11 mouse cellular contexts compared by ENCODE assay signal in the genomic region with DNA sequence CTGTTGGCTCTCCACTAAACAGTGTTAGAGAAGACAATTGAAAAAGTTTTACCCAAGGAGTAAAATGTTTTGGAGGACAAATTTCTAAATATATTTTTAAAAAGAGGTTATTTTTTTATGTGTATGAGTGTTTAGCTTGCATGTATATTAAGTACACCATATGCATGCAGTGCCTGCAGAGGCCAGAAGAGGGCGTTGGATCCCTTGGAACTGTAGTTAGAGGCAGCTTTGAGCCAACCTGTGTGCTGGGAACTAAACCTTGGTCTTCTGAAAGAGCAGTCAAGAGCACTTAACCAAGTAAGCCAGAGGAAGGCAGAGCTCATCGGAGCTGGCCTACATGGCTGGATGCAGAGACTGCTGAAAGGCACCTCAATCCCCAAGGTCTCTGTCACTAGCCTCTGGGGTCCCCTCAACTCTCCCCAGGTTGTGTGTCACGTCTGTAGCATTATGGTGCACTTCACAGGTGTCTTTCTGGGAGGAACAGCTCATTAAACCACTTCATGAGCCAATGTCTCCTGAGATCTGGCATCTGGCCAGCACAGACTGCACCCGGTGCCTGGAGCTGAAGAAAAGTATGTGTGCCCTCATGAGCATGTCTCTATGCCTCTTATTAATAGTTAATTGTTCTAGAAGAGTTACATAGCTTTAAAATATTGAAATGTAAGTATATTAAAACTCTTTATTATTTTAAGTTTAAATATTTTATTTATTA.
A peak's percentile ranks its signal among the peaks of the same experiment; 100 is the strongest.
DNase-seq lines count a peak whose midpoint lies in the region; ATAC-seq and TF ChIP-seq lines count a peak whose summit lies in the region.
"Had no signal": no experiment of that assay in that cellular context is flagged by ENCODE, and none has a peak within 500 bp of the region (broad histone marks: within the 10 kb centered on the region; RNA-seq: fewer than 3 reads in every experiment).

No protein-coding gene starts in this region.

- DNase-seq in forebrain, embryonic 14.5 days (ENCODE audit: low spot score): peak; percentile 60
- no peak for DNase-seq in forebrain, embryonic 10.5 days (ENCODE audit: extremely low spot score, low spot score)
- DNase-seq in liver, embryonic 14.5 days (ENCODE audit: low read depth in 3 of 3, low spot score in 3 of 3): no peak
- DNase-seq in liver, embryonic 11.5 days (ENCODE audit: low spot score): no peak
- peak; percentile 63 for DNase-seq in ZHBTc4 (ENCODE audit: low read depth, low spot score)
- DNase-seq in urinary bladder, postnatal 36 days (ENCODE audit: low spot score in 2 of 2): no peak
- DNase-seq: right cerebral cortex, postnatal 25 days had no signal

- H3K4me1 ChIP-seq in forebrain, embryonic 14.5 days (ENCODE audit: control insufficient read depth, insufficient read depth, low read length): no peaks in the 10 kb centered on the region
- H3K4me1 ChIP-seq in forebrain, embryonic 10.5 days: peaks cover 17% of the 10 kb centered on the region
- H3K4me1 ChIP-seq in liver, embryonic 14.5 days (replicated peaks; ENCODE audit: control insufficient read depth in 2 of 2, insufficient read depth in 2 of 2, low read length in 1 of 2): no peaks in the 10 kb centered on the region
- no peaks in the 10 kb centered on the region for H3K4me1 ChIP-seq in liver, embryonic 11.5 days (replicated peaks; ENCODE audit: control insufficient read depth, insufficient read depth, low read length)
- no peaks in the 10 kb centered on the region for H3K4me1 ChIP-seq in ES-Bruce4 (ENCODE audit: control insufficient read depth, insufficient read depth, low read length)
- H3K4me1 ChIP-seq: embryonic facial prominence, embryonic 15.5 days; neural tube, embryonic 15.5 days had no signal

- TF ChIP-seq POLR2A in ES-Bruce4 (IDR thresholded peaks at IDR 0.05; ENCODE audit: insufficient read depth, low read length): no peak

- no peak overlapping the region for H3K4me2 ChIP-seq in forebrain, embryonic 14.5 days (ENCODE audit: low read length)
- H3K4me2 ChIP-seq in liver, embryonic 14.5 days (ENCODE audit: low read depth): no peak overlapping the region
- H3K4me2 ChIP-seq in liver, embryonic 11.5 days: no peak overlapping the region
- H3K4me2 ChIP-seq: embryonic facial prominence, embryonic 15.5 days; neural tube, embryonic 15.5 days had no signal

- no peaks in the 10 kb centered on the region for H3K9me3 ChIP-seq in forebrain, embryonic 14.5 days (replicated peaks; ENCODE audit: control insufficient read depth, low read length)
- no peaks in the 10 kb centered on the region for H3K9me3 ChIP-seq in forebrain, embryonic 10.5 days
- no peaks in the 10 kb centered on the region for H3K9me3 ChIP-seq in liver, embryonic 14.5 days (ENCODE audit: control insufficient read depth, low read length)
- no peaks in the 10 kb centered on the region for H3K9me3 ChIP-seq in liver, embryonic 11.5 days (ENCODE audit: control insufficient read depth, low read length)
- H3K9me3 ChIP-seq in ES-Bruce4 (replicated peaks; ENCODE audit: control insufficient read depth, insufficient read depth, low read length, poor library complexity, severe bottlenecking): no peaks in the 10 kb centered on the region
- H3K9me3 ChIP-seq: embryonic facial prominence, embryonic 15.5 days; neural tube, embryonic 15.5 days had no signal

- H3K36me3 ChIP-seq in forebrain, embryonic 14.5 days (ENCODE audit: control insufficient read depth, insufficient read depth, low read length): no peaks in the 10 kb centered on the region
- no peaks in the 10 kb centered on the region for H3K36me3 ChIP-seq in forebrain, embryonic 10.5 days (replicated peaks)
- no peaks in the 10 kb centered on the region for H3K36me3 ChIP-seq in liver, embryonic 14.5 days (replicated peaks; ENCODE audit: control insufficient read depth, insufficient read depth, low read depth)
- no peaks in the 10 kb centered on the region for H3K36me3 ChIP-seq in liver, embryonic 11.5 days (ENCODE audit: control insufficient read depth, insufficient read depth, low read length)
- no peaks in the 10 kb centered on the region for H3K36me3 ChIP-seq in ES-Bruce4 (ENCODE audit: control insufficient read depth, insufficient read depth, low read length, poor library complexity, severe bottlenecking)
- H3K36me3 ChIP-seq: embryonic facial prominence, embryonic 15.5 days; neural tube, embryonic 15.5 days had no signal

- TF ChIP-seq EP300 in liver, embryonic 14.5 days (IDR thresholded peaks at IDR 0.05; ENCODE audit: low read depth): no peak
- TF ChIP-seq EP300 in ES-Bruce4 (IDR thresholded peaks at IDR 0.05; ENCODE audit: insufficient read depth, low read depth, low read length): no peak

- no peaks in the 10 kb centered on the region for H3K27me3 ChIP-seq in forebrain, embryonic 14.5 days (replicated peaks; ENCODE audit: control insufficient read depth, insufficient read depth, low read length)
- no peaks in the 10 kb centered on the region for H3K27me3 ChIP-seq in forebrain, embryonic 10.5 days (ENCODE audit: poor library complexity, severe bottlenecking)
- H3K27me3 ChIP-seq in liver, embryonic 14.5 days (ENCODE audit: control insufficient read depth, insufficient read depth, low read length): no peaks in the 10 kb centered on the region
- H3K27me3 ChIP-seq in liver, embryonic 11.5 days (replicated peaks; ENCODE audit: control insufficient read depth, insufficient read depth, low read length): no peaks in the 10 kb centered on the region
- no peaks in the 10 kb centered on the region for H3K27me3 ChIP-seq in ES-Bruce4 (ENCODE audit: control insufficient read depth, insufficient read depth, low read length, poor library complexity, severe bottlenecking)
- H3K27me3 ChIP-seq: embryonic facial prominence, embryonic 15.5 days; neural tube, embryonic 15.5 days had no signal

- no peak for ATAC-seq in forebrain, embryonic 14.5 days
- ATAC-seq in liver, embryonic 14.5 days (ENCODE audit: insufficient read depth): no peak
- ATAC-seq in liver, embryonic 11.5 days (replicated peaks; ENCODE audit: low FRiP score): no peak

- 43% methylated on average over 4 of the region's 4 CpGs for WGBS in forebrain, embryonic 14.5 days
- 68% methylated on average over 4 of the region's 4 CpGs for WGBS in forebrain, embryonic 10.5 days
- 43% methylated on average over 4 of the region's 4 CpGs for WGBS in liver, embryonic 14.5 days (ENCODE audit: insufficient replicate concordance)
- 55% methylated on average over 4 of the region's 4 CpGs for WGBS in liver, embryonic 11.5 days

- no peak overlapping the region for H3K4me3 ChIP-seq in forebrain, embryonic 14.5 days (ENCODE audit: low read depth, low read length)
- H3K4me3 ChIP-seq in forebrain, embryonic 10.5 days: no peak overlapping the region
- no peak overlapping the region for H3K4me3 ChIP-seq in liver, embryonic 14.5 days (ENCODE audit: insufficient read depth in 1 of 2, low read depth in 2 of 2, low read length in 2 of 2)
- no peak overlapping the region for H3K4me3 ChIP-seq in liver, embryonic 11.5 days (ENCODE audit: low read depth, low read length)
- no peak overlapping the region for H3K4me3 ChIP-seq in ES-Bruce4 (ENCODE audit: low read depth, low read length)
- H3K4me3 ChIP-seq: embryonic facial prominence, embryonic 15.5 days; megakaryocyte, embryonic 14.5 days; neural tube, embryonic 15.5 days had no signal

- no peak overlapping the region for H3K27ac ChIP-seq in forebrain, embryonic 14.5 days (ENCODE audit: low read depth, low read length)
- no peak overlapping the region for H3K27ac ChIP-seq in forebrain, embryonic 10.5 days
- no peak overlapping the region for H3K27ac ChIP-seq in liver, embryonic 14.5 days
- no peak overlapping the region for H3K27ac ChIP-seq in liver, embryonic 11.5 days (ENCODE audit: low read depth, low read length)
- no peak overlapping the region for H3K27ac ChIP-seq in ES-Bruce4 (ENCODE audit: insufficient read depth, low read length)
- H3K27ac ChIP-seq: embryonic facial prominence, embryonic 15.5 days; neural tube, embryonic 15.5 days had no signal

- peak; percentile 45 for TF ChIP-seq CTCF in liver, embryonic 14.5 days (IDR thresholded peaks at IDR 0.05; ENCODE audit: low read depth)
- TF ChIP-seq CTCF in ES-Bruce4 (IDR thresholded peaks at IDR 0.05; ENCODE audit: low read depth, low read length): peak; percentile 33

- H3K9ac ChIP-seq in forebrain, embryonic 14.5 days (ENCODE audit: low read length): no peak overlapping the region
- H3K9ac ChIP-seq in liver, embryonic 14.5 days (replicated peaks): no peak overlapping the region
- no peak overlapping the region for H3K9ac ChIP-seq in liver, embryonic 11.5 days (ENCODE audit: low read depth, low read length)
- H3K9ac ChIP-seq in ES-Bruce4 (ENCODE audit: low read depth, poor library complexity, severe bottlenecking): no peak overlapping the region
- H3K9ac ChIP-seq: embryonic facial prominence, embryonic 15.5 days; neural tube, embryonic 15.5 days had no signal

Comparison
In these comparisons a context has a peak if more than half of its experiments do, and no peak if none do; other contexts are left out.
1. DNase-seq: peak in forebrain, embryonic 14.5 days (single experiment) and ZHBTc4 (single experiment); none in forebrain, embryonic 10.5 days (single experiment), liver, embryonic 14.5 days (0 of 3), liver, embryonic 11.5 days (single experiment) and urinary bladder, postnatal 36 days (0 of 2).